Mouse (Mus musculus) CH12.LX (cell line): Measurements from ENCODE around the gene Tshz2. TPM values are rescaled to one million over a fixed set of nuclear protein-coding genes. Genes with fewer than 3 reads are reported as not detected.

ENCODE experiments used
- DNase-seq: peaks from one replicate; pipeline ENCODE4 v3.0.0-alpha.2; 2013; ENCODE audit errors: extremely low read depth
- H3K27ac ChIP-seq: 2 replicates; pipeline ENCODE4 v1.5.1; 2012; ENCODE audit warnings: low read depth, mild to moderate bottlenecking, control low read depth, moderate library complexity; ENCODE audit not compliant: insufficient read depth
- H3K27me3 ChIP-seq: replicated peaks from 2 replicates; pipeline ENCODE3; 2012; ENCODE audit warnings: inconsistent platforms
- H3K36me3 ChIP-seq, 2 experiments: replicated peaks in 1 of 2; 2 replicates each; pipeline versions ENCODE3 to v1.6.1; 2012; ENCODE audit warnings: inconsistent platforms in 1 of 2, low read length in 1 of 2, mild to moderate bottlenecking in 1 of 2, mixed read lengths in 1 of 2, moderate library complexity in 1 of 2; ENCODE audit not compliant: control insufficient read depth in 1 of 2, insufficient read depth in 1 of 2
- H3K4me1 ChIP-seq, 2 experiments: 2 replicates each; pipeline ENCODE4 v1.6.1; 2012; ENCODE audit warnings: inconsistent platforms in 1 of 2, moderate library complexity in 1 of 2; ENCODE audit not compliant: insufficient read depth in 2 of 2, control insufficient read depth in 1 of 2
- H3K4me2 ChIP-seq: 2 replicates; pipeline ENCODE4 v1.6.1; 2012; ENCODE audit warnings: low read depth, mild to moderate bottlenecking, control low read depth; ENCODE audit not compliant: poor library complexity, insufficient read depth, severe bottlenecking
- H3K4me3 ChIP-seq, 3 experiments: fragments of 150-350 bp in 1 of 3; sonication (generic) in 1 of 3; replicated peaks in 1 of 3; 2 replicates each; pipeline versions ENCODE3 to v1.5.1; 2011 to 2012; ENCODE audit warnings: low read depth in 2 of 3, low read length in 2 of 3, mild to moderate bottlenecking in 2 of 3, moderate library complexity in 2 of 3, control low read depth in 1 of 3, improper control_type of control experiment in 1 of 3, inconsistent platforms in 1 of 3, mixed read lengths in 1 of 3; ENCODE audit not compliant: poor library complexity in 1 of 3
- H3K79me2 ChIP-seq: replicated peaks from 2 replicates; pipeline ENCODE4 v1.6.1; 2012; ENCODE audit warnings: mild to moderate bottlenecking, moderate library complexity; ENCODE audit not compliant: control insufficient read depth, poor library complexity, insufficient read depth, severe bottlenecking; ENCODE audit errors: extremely low read depth
- H3K9ac ChIP-seq: 2 replicates; pipeline ENCODE4 v1.6.1; 2012; ENCODE audit warnings: low read depth, mild to moderate bottlenecking, control low read depth, moderate library complexity; ENCODE audit not compliant: insufficient read depth
- H3K9me3 ChIP-seq: replicated peaks from 2 replicates; pipeline ENCODE3; 2012; ENCODE audit warnings: low read length, inconsistent platforms, mixed read lengths
- BHLHE40 ChIP-seq: IDR thresholded peaks from 2 replicates; pipeline ENCODE4 v1.6.1; 2011; ENCODE audit warnings: mild to moderate bottlenecking, low read depth, low read length, improper control_type of control experiment
- CHD1 ChIP-seq: IDR thresholded peaks from 2 replicates; pipeline ENCODE4 v1.6.1; 2012; ENCODE audit warnings: low read depth, low read length, improper control_type of control experiment, inconsistent platforms
- ETS1 ChIP-seq: conservative IDR thresholded peaks from 2 replicates; pipeline ENCODE4 v1.6.1; 2012; ENCODE audit warnings: low read depth, mild to moderate bottlenecking, inconsistent platforms, low read length, improper control_type of control experiment, moderate library complexity
- GABPA ChIP-seq: IDR thresholded peaks from 2 replicates; pipeline ENCODE4 v1.6.1; 2012; ENCODE audit warnings: low read depth, low read length, improper control_type of control experiment, inconsistent platforms; ENCODE audit not compliant: insufficient replicate concordance
- HCFC1 ChIP-seq: IDR thresholded peaks from 2 replicates; pipeline ENCODE4 v1.6.1; 2012; ENCODE audit warnings: low read depth, mild to moderate bottlenecking, inconsistent platforms, low read length, improper control_type of control experiment
- IRF4 ChIP-seq: IDR thresholded peaks from 2 replicates; pipeline ENCODE4 v1.6.1; 2014; ENCODE audit warnings: low read depth, mild to moderate bottlenecking, inconsistent platforms, low read length, improper control_type of control experiment
- JUND ChIP-seq: conservative IDR thresholded peaks from 2 replicates; pipeline ENCODE4 v1.6.1; 2011; ENCODE audit warnings: low read depth, low read length, improper control_type of control experiment
- MEF2A ChIP-seq: IDR thresholded peaks from 2 replicates; pipeline ENCODE4 v1.6.1; 2014; ENCODE audit warnings: low read depth, mild to moderate bottlenecking, inconsistent platforms, low read length, improper control_type of control experiment, borderline replicate concordance
- NELFE ChIP-seq: IDR thresholded peaks from 2 replicates; pipeline ENCODE4 v1.6.1; 2011; ENCODE audit warnings: low read depth, low read length, improper control_type of control experiment
- NRF1 ChIP-seq: IDR thresholded peaks from 2 replicates; pipeline ENCODE4 v1.6.1; 2014; ENCODE audit warnings: low read depth, mild to moderate bottlenecking, inconsistent platforms, low read length, improper control_type of control experiment, moderate library complexity
- POLR2A ChIP-seq: IDR thresholded peaks from 2 replicates; pipeline ENCODE4 v1.6.1; 2011; ENCODE audit warnings: low read depth, mild to moderate bottlenecking, improper control_type of control experiment, low read length
- RAD21 ChIP-seq: IDR thresholded peaks from 2 replicates; pipeline ENCODE4 v1.6.1; 2011; ENCODE audit warnings: low read depth, mild to moderate bottlenecking, low read length, improper control_type of control experiment, moderate library complexity
- RCOR1 ChIP-seq: conservative IDR thresholded peaks from 2 replicates; pipeline ENCODE4 v1.6.1; 2012; ENCODE audit warnings: low read depth, mild to moderate bottlenecking, inconsistent platforms, low read length, improper control_type of control experiment
- ZC3H11A ChIP-seq: IDR thresholded peaks from 2 replicates; pipeline ENCODE4 v1.6.1; 2012; ENCODE audit warnings: low read depth, mild to moderate bottlenecking, inconsistent platforms, low read length, improper control_type of control experiment
- ZNF384 ChIP-seq: IDR thresholded peaks from 2 replicates; pipeline ENCODE4 v1.6.1; 2012; ENCODE audit warnings: low read depth, low read length, improper control_type of control experiment, inconsistent platforms
- dilution Hi-C: fragments of 300-500 bp; cut with MboI; formaldehyde crosslinking; loops from 2 replicates; pipeline ENCODE4 v1.14.3; 2020; ENCODE audit warnings: low sequenced_read_pairs; ENCODE audit not compliant: extremely low pct_unique_long_range_greater_than_20kb, extremely low pct_ligation_motif_present
- in situ Hi-C: fragments of 300-500 bp; cut with MboI; formaldehyde crosslinking; loops from 3 replicates; pipeline ENCODE4 v1.14.3; 2019; ENCODE audit warnings: low sequenced_read_pairs, low pct_ligation_motif_present, low pct_unique_long_range_greater_than_20kb, mixed read lengths
- polyA plus RNA-seq: library from polyadenylated mRNA; unstranded; fragments of >175 nt; gene quantifications from 2 replicates; pipeline ENCODE4 v1.2.1, GENCODE M21; 2012; ENCODE audit warnings: low read depth; ENCODE audit not compliant: insufficient read length
- total RNA-seq, 2 experiments: library from RNA; depleted of rRNA; stranded (reverse); fragments of 300-350 nt in 1 of 2; fragments of >200 nt in 1 of 2; gene quantifications; 2 replicates each; pipeline ENCODE4 v1.2.3; 2012 to 2014

The Tshz2 gene
- total and polyA plus RNA-seq, 3 experiments = not detected

DNA sequence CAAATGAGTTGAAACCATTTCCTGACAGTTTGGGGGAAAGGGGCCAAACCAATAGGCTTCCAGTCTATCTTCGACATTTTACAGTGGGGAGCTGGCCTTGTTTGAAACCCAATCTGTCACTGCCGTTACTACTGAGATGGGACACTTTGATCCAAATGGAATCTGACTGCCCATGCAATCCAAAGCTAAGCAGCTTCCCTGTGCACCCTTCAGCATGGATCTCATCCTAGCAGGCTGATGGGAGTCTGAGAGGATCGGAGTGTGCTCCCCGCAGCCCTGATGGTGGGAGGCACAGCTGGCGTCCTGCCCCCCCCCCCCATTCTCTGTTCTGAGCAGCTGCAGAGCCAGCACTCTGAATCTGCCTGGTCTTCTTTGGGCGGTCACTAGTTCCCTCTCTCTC is 384.5 kb downstream of the Tshz2 start:
- dilution Hi-C loops (no loop called here), in situ Hi-C loops (no loop called here)
- DNase-seq = no peak
- H3K4me3 ChIP-seq = no peak overlapping the region
- no peak overlapping the region for H3K27ac ChIP-seq
- TF ChIP-seq MEF2A (no peak), BHLHE40 (no peak), JUND (no peak), POLR2A (no peak), RAD21 (no peak), RCOR1 (no peak), IRF4 (no peak), HCFC1 (no peak), CHD1 (no peak), ZNF384 (no peak)
- no peaks in the 10 kb centered on the region for H3K27me3 ChIP-seq
- no peak overlapping the region for H3K4me2 ChIP-seq
- no peaks in the 10 kb centered on the region for H3K4me1 ChIP-seq
- H3K9me3 ChIP-seq = peaks cover 78% of the 10 kb centered on the region
- no peaks in the 10 kb centered on the region for H3K36me3 ChIP-seq
- H3K9ac ChIP-seq = no peak overlapping the region
- H3K79me2 ChIP-seq = no peaks in the 10 kb centered on the region

DNA sequence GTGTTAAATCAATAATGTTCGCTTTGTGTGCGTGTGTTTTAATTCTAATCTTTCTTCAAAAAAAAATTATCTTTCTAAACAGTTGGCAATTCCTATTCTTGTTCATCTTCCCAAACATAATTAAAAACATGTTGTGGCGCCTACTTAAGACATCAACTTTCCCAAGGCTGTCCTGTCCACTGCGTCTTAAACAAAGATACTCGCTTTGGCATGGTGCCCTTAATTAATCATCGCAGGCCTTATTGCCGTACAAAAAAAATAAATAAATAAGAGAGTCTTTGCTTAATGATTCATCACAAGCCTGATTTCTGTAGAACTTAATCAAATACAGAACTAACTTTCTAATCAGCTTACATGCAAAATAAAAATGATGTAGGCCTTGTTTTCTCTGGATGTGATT is 385.1 kb downstream of the Tshz2 start:
- no peak for DNase-seq

DNA sequence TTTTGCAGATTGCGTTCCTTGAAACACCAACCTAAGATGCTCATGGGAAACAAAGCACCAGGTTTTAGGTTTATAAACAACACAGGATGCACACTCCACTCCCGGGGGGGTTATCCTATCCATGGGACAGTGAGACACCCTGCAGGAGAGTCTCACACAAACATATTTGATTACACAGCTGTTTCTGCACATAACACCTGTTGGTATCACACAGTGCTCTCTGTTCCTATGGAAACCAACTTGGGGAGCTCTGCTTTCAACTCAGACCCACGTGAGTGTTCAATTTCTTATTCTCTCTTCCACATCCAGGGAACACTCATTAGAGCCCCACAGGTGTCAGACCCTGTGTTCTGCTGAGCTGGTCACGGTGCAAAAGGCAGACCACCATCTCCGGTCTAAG is 390.1 kb downstream of the Tshz2 start:
- H3K27me3 ChIP-seq = no peaks in the 10 kb centered on the region
- H3K9ac ChIP-seq = no peak overlapping the region
- no peak for TF ChIP-seq NELFE
- no peak for TF ChIP-seq POLR2A
- TF ChIP-seq GABPA = no peak
- no peak for TF ChIP-seq ETS1
- no peak for TF ChIP-seq ZC3H11A
- dilution Hi-C loops = no loop called here
- peaks cover 85% of the 10 kb centered on the region for H3K9me3 ChIP-seq
- H3K36me3 ChIP-seq = no peaks in the 10 kb centered on the region
- H3K27ac ChIP-seq = no peak overlapping the region
- no peaks in the 10 kb centered on the region for H3K79me2 ChIP-seq
- no peaks in the 10 kb centered on the region for H3K4me1 ChIP-seq
- in situ Hi-C loops = no loop called here
- H3K4me2 ChIP-seq = no peak overlapping the region
- H3K4me3 ChIP-seq = no peak overlapping the region
- DNase-seq = no peak

More for the DNA sequence above, 385.1 kb downstream of the Tshz2 start:
- no peak overlapping the region for H3K27ac ChIP-seq
- H3K4me2 ChIP-seq = no peak overlapping the region
- no peaks in the 10 kb centered on the region for H3K79me2 ChIP-seq
- H3K36me3 ChIP-seq = no peaks in the 10 kb centered on the region
- TF ChIP-seq CHD1 (no peak), ZC3H11A (no peak), RCOR1 (no peak), NRF1 (no peak)
- no peak overlapping the region for H3K9ac ChIP-seq
- in situ Hi-C loops = no loop called here
- dilution Hi-C loops = no loop called here
- H3K9me3 ChIP-seq = peaks cover 83% of the 10 kb centered on the region
- no peak overlapping the region for H3K4me3 ChIP-seq
- no peaks in the 10 kb centered on the region for H3K27me3 ChIP-seq
- H3K4me1 ChIP-seq = no peaks in the 10 kb centered on the region
